Mouse (Mus musculus) mature B cell (primary cell): Measurements from ENCODE around the gene Josd2.

ENCODE experiments used
- in situ Hi-C: fragments of 300-500 bp; cut with MboI; formaldehyde crosslinking; loops from 2 replicates; pipeline ENCODE4 v1.14.3; 2019

Gene Josd2

GRCm38 (mm10) chr7:44472558-44472885, 4.7 kb downstream of the Josd2 start:
- in situ Hi-C loops = no loop called here

GRCm38 (mm10) chr7:44472961-44473646, 5.3 kb downstream of the Josd2 start:
- in situ Hi-C loops = no loop called here

GRCm38 (mm10) chr7:44474419-44474818, 6.6 kb downstream of the Josd2 start:
- in situ Hi-C loops = no loop called here

- in situ Hi-C loops = loop anchor here (25.0 kb wide), 1 partner anchor 213 kb away; the partner anchor contains the start of genes Acp4 and Gm15517
These were observed 7.3 kb downstream of the Josd2 start for GRCm38 (mm10) chr7:44475046-44475614.

- in situ Hi-C loops = loop anchor here (25.0 kb wide), 1 partner anchor 221 kb away; the partner anchor contains the start of genes Acp4 and Gm15517
These were observed 15.2 kb downstream of the Josd2 start for GRCm38 (mm10) chr7:44482836-44483435.

GRCm38 (mm10) chr7:44484109-44484508, 16.3 kb downstream of the Josd2 start:
- in situ Hi-C loops = loop anchor here (25.0 kb wide), 1 partner anchor 222 kb away; the partner anchor contains the start of genes Acp4 and Gm15517

GRCm38 (mm10) chr7:44484841-44485571, 17.2 kb downstream of the Josd2 start:
- in situ Hi-C loops = loop anchor here (25.0 kb wide), 1 partner anchor 223 kb away; the partner anchor contains the start of genes Acp4 and Gm15517

GRCm38 (mm10) chr7:44485572-44486195, 17.9 kb downstream of the Josd2 start:
- in situ Hi-C loops = loop anchor here (25.0 kb wide), 1 partner anchor 223 kb away; the partner anchor contains the start of genes Acp4 and Gm15517

- in situ Hi-C loops = loop anchor here (25.0 kb wide), 1 partner anchor 225 kb away; the partner anchor contains the start of genes Acp4 and Gm15517
These were observed 19.3 kb downstream of the Josd2 start for GRCm38 (mm10) chr7:44486927-44487575.

GRCm38 (mm10) chr7:44487936-44488335, 20.2 kb downstream of the Josd2 start:
- in situ Hi-C loops = loop anchor here (25.0 kb wide), 1 partner anchor 226 kb away; the partner anchor contains the start of genes Acp4 and Gm15517

GRCm38 (mm10) chr7:44488545-44488944, 20.8 kb downstream of the Josd2 start:
- in situ Hi-C loops = loop anchor here (25.0 kb wide), 1 partner anchor 226 kb away; the partner anchor contains the start of genes Acp4 and Gm15517

GRCm38 (mm10) chr7:44490281-44490680, 22.5 kb downstream of the Josd2 start:
- in situ Hi-C loops = loop anchor here (25.0 kb wide), 1 partner anchor 228 kb away; the partner anchor contains the start of genes Acp4 and Gm15517

- in situ Hi-C loops = loop anchor here (25.0 kb wide), 1 partner anchor 229 kb away; the partner anchor contains the start of genes Acp4 and Gm15517
These were observed 23.6 kb downstream of the Josd2 start for GRCm38 (mm10) chr7:44491391-44491790.

GRCm38 (mm10) chr7:44492166-44492826, 24.5 kb downstream of the Josd2 start:
- in situ Hi-C loops = loop anchor here (25.0 kb wide), 1 partner anchor 230 kb away; the partner anchor contains the start of genes Acp4 and Gm15517

- in situ Hi-C loops = loop anchor here (25.0 kb wide), 1 partner anchor 232 kb away; the partner anchor contains the start of genes Acp4 and Gm15517
These were observed 26.9 kb downstream of the Josd2 start for GRCm38 (mm10) chr7:44494681-44495080.

- in situ Hi-C loops = loop anchor here (25.0 kb wide), 1 partner anchor 233 kb away; the partner anchor contains the start of genes Acp4 and Gm15517
These were observed 27.3 kb downstream of the Josd2 start for GRCm38 (mm10) chr7:44495086-44495485.

GRCm38 (mm10) chr7:44495992-44496770, 28.4 kb downstream of the Josd2 start, which contains the start of the genes Emc10 and Fam71e1:
Gene Emc10, minus strand, starts transcription at chr7:44496529.
Gene Fam71e1, plus strand, starts transcription at chr7:44496581.
- in situ Hi-C loops = loop anchor here (25.0 kb wide), 1 partner anchor 234 kb away; the partner anchor contains the start of genes Acp4 and Gm15517

GRCm38 (mm10) chr7:44496771-44497109, 29.0 kb downstream of the Josd2 start:
- in situ Hi-C loops = loop anchor here (25.0 kb wide), 1 partner anchor 234 kb away; the partner anchor contains the start of genes Acp4 and Gm15517
